8 mouse cellular contexts compared by ENCODE assay signal in genomic region chr1:71289511-71289910, GRCm38 (mm10).
A peak's percentile ranks its signal among the peaks of the same experiment; 100 is the strongest.
DNase-seq lines count a peak whose midpoint lies in the region; ATAC-seq and TF ChIP-seq lines count a peak whose summit lies in the region.

No protein-coding gene starts in this region.

- H3K9ac ChIP-seq in forebrain, embryonic 11.5 days (ENCODE audit: low read length), result no peak overlapping the region
- no peak overlapping the region for H3K9ac ChIP-seq in forebrain, embryonic 12.5 days
- H3K9ac ChIP-seq in ES-Bruce4 (ENCODE audit: low read depth, poor library complexity, severe bottlenecking), result no peak overlapping the region

- ATAC-seq in forebrain, embryonic 11.5 days (replicated peaks; ENCODE audit: low FRiP score), result 0 out of 2 replicates have a peak, but pooled peaks have one; percentile 46
- no peak for ATAC-seq in forebrain, embryonic 12.5 days (ENCODE audit: low FRiP score)
- peak; percentile 90 for ATAC-seq in frontal cortex, adult (ENCODE audit: low TSS enrichment)

- peak; percentile 91 for TF ChIP-seq CTCF in ES-Bruce4 (IDR thresholded peaks at IDR 0.05; ENCODE audit: low read depth, low read length)
- TF ChIP-seq CTCF in layer of hippocampus, adult 2 months (conservative IDR thresholded peaks at IDR 0.05), result peak; percentile 91

- no peak for TF ChIP-seq EP300 in ES-Bruce4 (IDR thresholded peaks at IDR 0.05; ENCODE audit: insufficient read depth, low read depth, low read length)

- H3K4me2 ChIP-seq in forebrain, embryonic 11.5 days (ENCODE audit: low read depth, low read length, severe bottlenecking), result no peak overlapping the region
- H3K4me2 ChIP-seq in forebrain, embryonic 12.5 days, result no peak overlapping the region

- no peak overlapping the region for H3K4me3 ChIP-seq in forebrain, embryonic 11.5 days (ENCODE audit: low read depth, low read length)
- no peak overlapping the region for H3K4me3 ChIP-seq in forebrain, embryonic 12.5 days (replicated peaks)
- no peak overlapping the region for H3K4me3 ChIP-seq in ES-Bruce4 (ENCODE audit: low read depth, low read length)
- no peak overlapping the region for H3K4me3 ChIP-seq in layer of hippocampus, adult 2 months

- H3K36me3 ChIP-seq in forebrain, embryonic 11.5 days (ENCODE audit: control insufficient read depth, insufficient read depth, low read length), result no peaks in the 10 kb centered on the region
- no peaks in the 10 kb centered on the region for H3K36me3 ChIP-seq in forebrain, embryonic 12.5 days (replicated peaks)
- H3K36me3 ChIP-seq in ES-Bruce4 (ENCODE audit: control insufficient read depth, insufficient read depth, low read length, poor library complexity, severe bottlenecking), result no peaks in the 10 kb centered on the region
- no peaks in the 10 kb centered on the region for H3K36me3 ChIP-seq in splenic B cell, adult 2 months (ENCODE audit: control insufficient read depth, insufficient read depth, low read length, poor library complexity, severe bottlenecking)

- no peaks in the 10 kb centered on the region for H3K9me3 ChIP-seq in forebrain, embryonic 11.5 days (ENCODE audit: control insufficient read depth, low read length)
- no peaks in the 10 kb centered on the region for H3K9me3 ChIP-seq in forebrain, embryonic 12.5 days
- H3K9me3 ChIP-seq in ES-Bruce4 (replicated peaks; ENCODE audit: control insufficient read depth, insufficient read depth, low read length, poor library complexity, severe bottlenecking), result no peaks in the 10 kb centered on the region

- DNase-seq in forebrain, embryonic 11.5 days (ENCODE audit: low spot score), result peak; percentile 81
- peak; percentile 17 for DNase-seq in c-Kit-positive CD71-positive TER-119-positive erythroid progenitor cells, embryonic 14.5 days (ENCODE audit: low spot score)
- DNase-seq in layer of hippocampus, adult 2 months (ENCODE audit: low spot score in 2 of 2), result peak; percentile 55 to 74
- DNase-seq in lung, postnatal 36 days, result peak; percentile 78
- peak; percentile 65 for DNase-seq in splenic B cell, adult 2 months (ENCODE audit: low read depth, low spot score)

- 27% methylated on average over 5 of the region's 5 CpGs for WGBS in forebrain, embryonic 11.5 days
- WGBS in forebrain, embryonic 12.5 days, result 15% methylated on average over 5 of the region's 5 CpGs

- no peak for TF ChIP-seq POLR2A in ES-Bruce4 (IDR thresholded peaks at IDR 0.05; ENCODE audit: insufficient read depth, low read length)

- no peak overlapping the region for H3K27ac ChIP-seq in forebrain, embryonic 11.5 days (ENCODE audit: low read depth, low read length)
- H3K27ac ChIP-seq in forebrain, embryonic 12.5 days, result no peak overlapping the region
- H3K27ac ChIP-seq in ES-Bruce4 (ENCODE audit: insufficient read depth, low read length), result no peak overlapping the region
- no peak overlapping the region for H3K27ac ChIP-seq in layer of hippocampus, adult 2 months

- no peaks in the 10 kb centered on the region for H3K4me1 ChIP-seq in forebrain, embryonic 11.5 days (replicated peaks; ENCODE audit: control insufficient read depth, insufficient read depth, low read length)
- 0 out of 2 replicates have a peak, but pooled peaks cover 4% of the 10 kb centered on the region for H3K4me1 ChIP-seq in forebrain, embryonic 12.5 days
- no peaks in the 10 kb centered on the region for H3K4me1 ChIP-seq in ES-Bruce4 (ENCODE audit: control insufficient read depth, insufficient read depth, low read length)

- H3K27me3 ChIP-seq in forebrain, embryonic 11.5 days (ENCODE audit: control insufficient read depth, insufficient read depth, low read length), result no peaks in the 10 kb centered on the region
- H3K27me3 ChIP-seq in forebrain, embryonic 12.5 days, result no peaks in the 10 kb centered on the region
- no peaks in the 10 kb centered on the region for H3K27me3 ChIP-seq in ES-Bruce4 (ENCODE audit: control insufficient read depth, insufficient read depth, low read length, poor library complexity, severe bottlenecking)
- no peaks in the 10 kb centered on the region for H3K27me3 ChIP-seq in splenic B cell, adult 2 months (ENCODE audit: control insufficient read depth, insufficient read depth, low read length, poor library complexity, severe bottlenecking)

Comparison
In these comparisons a context has a peak if more than half of its experiments do, and no peak if none do; other contexts are left out.
1. DNase-seq: peak in every context shown above with its lines; median percentile 81 in forebrain, embryonic 11.5 days; 78 in lung, postnatal 36 days; 65 in splenic B cell, adult 2 months; 64 in layer of hippocampus, adult 2 months; 17 in c-Kit-positive CD71-positive TER-119-positive erythroid progenitor cells, embryonic 14.5 days.